Mouse (Mus musculus) testis, adult 10 weeks (tissue): ENCODE data around the gene Vmn1r173. TPM values are rescaled to one million over a fixed set of nuclear protein-coding genes. Genes with fewer than 3 reads are reported as not detected.

ENCODE experiments used
- polyA plus RNA-seq: library from polyadenylated mRNA; stranded (reverse); fragments of 350-450 nt; fragmentation: Illumina TruSeq; extraction: RNeasy Lipid Tissue Mini Kit (QIAGEN cat#74804); gene quantifications from one replicate; pipeline ENCODE4 v1.2.3, GENCODE M21; 2014; ENCODE audit warnings: low read depth, low replicate concordance

The Vmn1r173 gene
- polyA plus RNA-seq, result not detected

GRCm38 (mm10) chr7:23700403-23700802, at the start of gene Vmn1r173:
Vmn1r173 (plus strand) TSS chr7:23700703.

GRCm38 (mm10) chr7:23658016-23658415, 42.5 kb upstream of the Vmn1r173 start, which contains the start of gene Vmn1r172:
Vmn1r172 (plus strand) TSS chr7:23658316.

GRCm38 (mm10) chr7:23751970-23752369, 51.5 kb downstream of the Vmn1r173 start, which contains the start of gene Vmn1r174:
Vmn1r174 (plus strand) TSS chr7:23752270.

Other genes with a start within 250 kb of the Vmn1r173 start
- not detected for gene Vmn1r167, start 193.5 kb upstream of the Vmn1r173 start, polyA plus RNA-seq
- gene Vmn1r168, start 161.0 kb upstream of the Vmn1r173 start, polyA plus RNA-seq, result not detected
- gene Vmn1r169, start 125.2 kb upstream of the Vmn1r173 start, polyA plus RNA-seq, result not detected
- gene Vmn1r170, start 94.5 kb upstream of the Vmn1r173 start, polyA plus RNA-seq, result not detected
- not detected for gene Vmn1r171, start 70.0 kb upstream of the Vmn1r173 start, polyA plus RNA-seq
- not detected for gene Vmn1r172, start 42.4 kb upstream of the Vmn1r173 start, polyA plus RNA-seq
- gene Vmn1r174, start 51.6 kb downstream of the Vmn1r173 start, polyA plus RNA-seq, result not detected
- gene Vmn1r175, start 109.9 kb downstream of the Vmn1r173 start, polyA plus RNA-seq, result not detected
- gene Vmn1r176, start 136.7 kb downstream of the Vmn1r173 start, polyA plus RNA-seq, result not detected
- not detected for gene Vmn1r177, start 165.7 kb downstream of the Vmn1r173 start, polyA plus RNA-seq
- gene Vmn1r178, start 191.3 kb downstream of the Vmn1r173 start, polyA plus RNA-seq, result not detected
- gene Vmn1r179, start 226.3 kb downstream of the Vmn1r173 start, polyA plus RNA-seq, result not detected
- gene Vmn1r180, start 249.9 kb downstream of the Vmn1r173 start, polyA plus RNA-seq, result not detected